Mouse (Mus musculus) heart, embryonic 16.5 days (tissue): ENCODE measurements around the gene Ddias. TPM values are rescaled to one million over a fixed set of nuclear protein-coding genes. Genes with fewer than 3 reads are reported as not detected.
A peak's percentile ranks its signal among the peaks of the same experiment; 100 is the strongest.
"Not testable (repeated sequence)": the region's sequence is repeated elsewhere in the genome, so short reads cannot be mapped to it uniquely, and the experiment has no call there.

Experiments used
- ATAC-seq: fragments of 200-750 bp; cut with Nextera tagmentation; replicated peaks from 2 replicates; pipeline ENCODE4 v1.8.0; 2017; ENCODE audit warnings: moderate number of reproducible peaks; ENCODE audit not compliant: insufficient read depth, low FRiP score; ENCODE audit errors: extremely low read depth
- H3K27ac ChIP-seq: fragments of 300-500 bp; sonication (generic); 2 replicates; pipeline ENCODE4 v1.5.1; 2014; ENCODE audit warnings: mild to moderate bottlenecking, low read length, control low read depth, moderate library complexity
- H3K27me3 ChIP-seq: fragments of 300-500 bp; sonication (generic); 2 replicates; pipeline ENCODE4 v1.6.1; 2014; ENCODE audit warnings: low read length, mixed read lengths; ENCODE audit not compliant: control insufficient read depth, insufficient read depth
- H3K36me3 ChIP-seq: fragments of 300-500 bp; sonication (generic); 2 replicates; pipeline ENCODE4 v1.6.1; 2014; ENCODE audit not compliant: control insufficient read depth, insufficient read depth
- H3K4me1 ChIP-seq: fragments of 300-500 bp; sonication (generic); 2 replicates; pipeline ENCODE4 v1.6.1; 2014; ENCODE audit warnings: low read length, mixed read lengths; ENCODE audit not compliant: control insufficient read depth, insufficient read depth
- H3K4me2 ChIP-seq: fragments of 300-500 bp; sonication (generic); 2 replicates; pipeline ENCODE4 v1.6.1; 2014; ENCODE audit warnings: low read depth, mild to moderate bottlenecking, control low read depth, low read length
- H3K4me3 ChIP-seq: fragments of 300-500 bp; sonication (generic); 2 replicates; pipeline ENCODE4 v1.5.1; 2014; ENCODE audit warnings: mild to moderate bottlenecking, control low read depth, low read length
- H3K9ac ChIP-seq: fragments of 300-500 bp; sonication (generic); 2 replicates; pipeline ENCODE4 v1.6.1; 2014; ENCODE audit warnings: low read length, control low read depth
- H3K9me3 ChIP-seq: fragments of 300-500 bp; sonication (generic); replicated peaks from 2 replicates; pipeline ENCODE4 v1.6.1; 2016; ENCODE audit warnings: low read length; ENCODE audit not compliant: control insufficient read depth
- WGBS: fragments of 180-500 bp; shearing (Covaris S2); extraction: QIAGEN DNeasy Blood & Tissue Kit; methylation state at CpG from one replicate; pipeline ENCODE4 v1.1.7; 2014; 5-methylcytosine and 5-hydroxymethylcytosine counted together
- polyA plus RNA-seq: library from polyadenylated mRNA; unstranded; fragments of >200 nt; fragmentation: Nextera tagmentation; extraction: Ambion mirVana; gene quantifications from 2 replicates; pipeline ENCODE4 v1.2.1, GENCODE M21; 2015

Gene Ddias
- polyA plus RNA-seq, result 8.4 and 9.0 TPM in 2 replicates

GRCm38 (mm10) chr7:92874116-92874675, at the start of gene Ddias, which contains the start of gene Prcp:
TSS of gene Ddias (minus strand) at chr7:92874247.
TSS of gene Prcp (plus strand) at chr7:92874470.
- H3K36me3 ChIP-seq, result no peaks in the 10 kb centered on the region
- peak within 1 kb of the TSS; percentile 99 for H3K27ac ChIP-seq
- peak; percentile 81 for ATAC-seq
- H3K27me3 ChIP-seq, result no peaks in the 10 kb centered on the region
- under 1% methylated on average over 53 of the region's 53 CpGs for WGBS
- peaks cover 12% of the 10 kb centered on the region for H3K4me1 ChIP-seq
- H3K9ac ChIP-seq, result peak within 1 kb of the TSS; percentile 80
- H3K4me3 ChIP-seq, result peak within 1 kb of the TSS; percentile 72
- peak within 1 kb of the TSS; percentile 78 for H3K4me2 ChIP-seq
- H3K9me3 ChIP-seq, result no peaks in the 10 kb centered on the region

DNA sequence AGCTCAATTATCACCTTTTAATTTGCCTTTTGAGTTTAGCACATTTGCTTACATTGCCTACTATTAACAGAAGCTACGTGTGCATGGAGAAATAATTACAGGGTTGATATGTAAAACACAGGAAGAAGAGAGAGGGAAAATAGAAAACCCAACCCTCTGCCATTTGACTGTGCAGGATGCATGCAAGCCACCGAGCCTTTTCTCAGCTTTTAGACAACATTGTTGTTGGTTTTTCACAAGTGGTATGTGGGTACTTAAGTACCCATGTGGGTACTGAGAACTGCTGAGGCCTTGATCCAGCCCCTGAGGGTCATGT, 46.8 kb upstream of the Ddias start:
- 68% methylated on average over 2 of the region's 2 CpGs for WGBS
- Histone ChIP-seq H3K27me3 (no peaks in the 10 kb centered on the region), H3K9me3 (no peaks in the 10 kb centered on the region), H3K9ac (no peak overlapping the region), H3K36me3 (no peaks in the 10 kb centered on the region), H3K27ac (no peak overlapping the region), H3K4me2 (no peak overlapping the region), H3K4me1 (no peaks in the 10 kb centered on the region), H3K4me3 (no peak overlapping the region)
- ATAC-seq, result no peak

GRCm38 (mm10) chr7:92920172-92920856, 46.3 kb upstream of the Ddias start:
- no peak for ATAC-seq
- H3K4me2 ChIP-seq, result no peak overlapping the region
- no peak overlapping the region for H3K4me3 ChIP-seq
- WGBS, result 76% methylated on average over 6 of the region's 6 CpGs
- H3K27me3 ChIP-seq, result no peaks in the 10 kb centered on the region
- H3K27ac ChIP-seq, result no peak overlapping the region
- no peaks in the 10 kb centered on the region for H3K36me3 ChIP-seq
- H3K9me3 ChIP-seq, result no peaks in the 10 kb centered on the region
- H3K9ac ChIP-seq, result no peak overlapping the region
- H3K4me1 ChIP-seq, result no peaks in the 10 kb centered on the region

GRCm38 (mm10) chr7:92904285-92904684, 30.2 kb upstream of the Ddias start:
- not testable (repeated sequence) for H3K9ac ChIP-seq, H3K4me1 ChIP-seq, H3K9me3 ChIP-seq, H3K4me2 ChIP-seq, ATAC-seq, H3K4me3 ChIP-seq, H3K27me3 ChIP-seq, H3K36me3 ChIP-seq, H3K27ac ChIP-seq
- 31% methylated on average over 6 of the region's 7 CpGs for WGBS

DNA sequence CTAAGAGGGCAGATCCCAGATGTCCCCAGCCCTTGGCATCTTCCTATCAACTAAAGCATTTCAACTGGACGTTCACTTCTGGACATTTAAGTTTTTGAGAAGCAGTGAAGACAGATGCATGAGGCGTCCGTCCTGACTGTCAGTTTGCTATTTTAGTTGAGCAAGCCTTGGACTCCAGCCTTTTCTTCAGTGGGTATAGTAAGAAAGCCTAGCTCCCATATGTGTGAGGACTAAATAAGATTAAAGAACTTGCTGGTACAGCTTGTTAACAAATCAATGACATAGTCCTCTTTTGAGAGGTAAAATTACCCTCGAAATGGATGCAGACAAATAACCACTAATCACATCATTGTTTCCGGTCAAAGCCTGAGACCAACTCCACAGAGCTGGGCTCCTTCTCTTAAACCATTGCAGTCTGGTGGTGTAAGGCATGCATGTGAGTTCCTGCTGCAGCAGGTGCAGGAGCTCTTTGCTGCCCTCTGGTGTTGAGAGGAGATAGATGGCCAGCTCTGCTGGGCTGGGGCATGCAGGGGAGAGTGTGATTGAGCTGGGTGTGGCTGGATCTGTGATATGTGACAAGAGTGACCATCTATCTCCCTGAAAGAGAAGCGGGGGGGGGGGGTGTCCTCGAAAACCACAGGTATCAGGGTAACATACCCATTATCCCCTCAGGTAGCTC, 29.5 kb upstream of the Ddias start:
- peak; percentile 70 for ATAC-seq
- Histone ChIP-seq H3K4me3 (no peak overlapping the region), H3K4me2 (no peak overlapping the region), H3K9ac (no peak overlapping the region), H3K36me3 (no peaks in the 10 kb centered on the region), H3K27ac (no peak overlapping the region), H3K9me3 (no peaks in the 10 kb centered on the region), H3K4me1 (no peaks in the 10 kb centered on the region), H3K27me3 (no peaks in the 10 kb centered on the region)
- WGBS, result 42% methylated on average over 7 of the region's 7 CpGs

- Histone ChIP-seq H3K4me3 (no peak overlapping the region), H3K27ac (no peak overlapping the region), H3K9ac (no peak overlapping the region), H3K36me3 (no peaks in the 10 kb centered on the region), H3K9me3 (no peaks in the 10 kb centered on the region), H3K4me1 (peaks cover 2% of the 10 kb centered on the region; the same call in 1 of the 2 replicates), H3K27me3 (no peaks in the 10 kb centered on the region), H3K4me2 (no peak overlapping the region)
- no peak for ATAC-seq
- WGBS, result 25% methylated on average over 2 of the region's 2 CpGs
These were observed 23.0 kb upstream of the Ddias start for GRCm38 (mm10) chr7:92897021-92897420.

DNA sequence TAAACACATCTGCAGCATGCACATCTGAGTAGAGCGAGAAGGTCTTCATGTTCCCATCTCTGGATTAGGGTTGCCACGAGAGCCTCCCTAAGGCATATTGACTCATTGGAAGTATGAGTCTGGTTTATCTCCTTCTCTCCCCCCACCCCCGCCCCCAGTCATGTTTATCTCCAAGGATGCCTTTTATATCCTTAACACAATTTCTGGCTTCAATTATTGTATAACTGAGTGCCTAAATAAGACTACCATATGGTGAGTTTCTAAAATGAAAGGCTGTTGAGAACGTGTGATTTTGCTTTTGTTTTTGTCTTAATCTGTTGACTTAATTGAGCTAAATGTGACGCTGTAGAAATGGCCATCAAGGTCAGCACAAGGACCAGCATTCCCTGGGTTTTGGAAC, 22.0 kb upstream of the Ddias start:
- Histone ChIP-seq H3K27me3 (no peaks in the 10 kb centered on the region), H3K36me3 (no peaks in the 10 kb centered on the region), H3K4me3 (no peak overlapping the region), H3K4me2 (no peak overlapping the region), H3K9me3 (no peaks in the 10 kb centered on the region), H3K4me1 (peaks cover 2% of the 10 kb centered on the region; the same call in 1 of the 2 replicates), H3K9ac (no peak overlapping the region), H3K27ac (no peak overlapping the region)
- WGBS, result 65% methylated on average over 5 of the region's 5 CpGs
- ATAC-seq, result no peak

DNA sequence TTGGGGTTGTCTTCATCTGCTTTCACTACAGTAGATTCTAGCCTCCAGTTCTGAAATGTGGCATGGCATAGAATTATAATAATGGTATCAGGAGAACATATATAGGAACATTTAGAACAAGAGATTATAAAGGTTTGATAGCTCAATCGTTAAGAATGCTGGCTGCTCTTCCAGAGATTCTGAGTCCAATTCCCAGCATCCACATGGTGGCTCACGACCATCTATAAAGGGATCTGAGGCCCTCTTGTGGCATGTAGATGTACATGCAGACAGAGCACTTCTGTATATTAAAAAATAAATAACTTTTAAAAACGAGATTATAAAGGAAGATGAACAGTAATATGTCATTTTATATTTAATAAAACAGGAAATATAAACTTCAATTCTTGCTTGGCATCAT, 19.4 kb upstream of the Ddias start:
- Histone ChIP-seq H3K36me3 (no peaks in the 10 kb centered on the region), H3K9me3 (no peaks in the 10 kb centered on the region), H3K27me3 (no peaks in the 10 kb centered on the region), H3K4me3 (no peak overlapping the region), H3K4me1 (peaks cover 2% of the 10 kb centered on the region; the same call in 1 of the 2 replicates), H3K4me2 (no peak overlapping the region), H3K27ac (no peak overlapping the region), H3K9ac (no peak overlapping the region)
- no peak for ATAC-seq
- WGBS, result 45% methylated on average over 3 of the region's 3 CpGs

GRCm38 (mm10) chr7:92890618-92891230, 16.7 kb upstream of the Ddias start:
- WGBS, result 35% methylated on average over 4 of the region's 4 CpGs
- no peak overlapping the region for H3K27ac ChIP-seq
- ATAC-seq, result peak; percentile 32; the same call in 1 of the 2 replicates

More at GRCm38 (mm10) chr7:92890618-92891230, 16.7 kb upstream of the Ddias start:
- H3K9ac ChIP-seq, result no peak overlapping the region
- H3K36me3 ChIP-seq, result no peaks in the 10 kb centered on the region
- no peak overlapping the region for H3K4me3 ChIP-seq
- no peaks in the 10 kb centered on the region for H3K27me3 ChIP-seq
- H3K4me2 ChIP-seq, result no peak overlapping the region
- no peaks in the 10 kb centered on the region; the same call in 1 of the 2 replicates for H3K4me1 ChIP-seq
- no peaks in the 10 kb centered on the region for H3K9me3 ChIP-seq
